Mouse (Mus musculus): ENCODE data around the gene Tnxb.

- TF ChIP-seq CTCF (IDR thresholded peaks at IDR 0.05; ENCODE audit: insufficient read depth, low read length) (no peak), POLR2A (IDR thresholded peaks at IDR 0.05; ENCODE audit: borderline replicate concordance, extremely low read depth, low read depth, low read length) (no peak)
These were observed 15.1 kb downstream of the Tnxb start for GRCm38 (mm10) chr17:34685120-34686110.

Measured in lung, adult 2 months (tissue).